Mouse (Mus musculus) retina, adult 2 months (tissue): ENCODE data around the gene Gpalpp1.

Experiments
- DNase-seq: peaks from one replicate; pipeline ENCODE4 v3.0.0-alpha.2; 2012; ENCODE audit warnings: low read depth, low spot score

The Gpalpp1 gene

DNA sequence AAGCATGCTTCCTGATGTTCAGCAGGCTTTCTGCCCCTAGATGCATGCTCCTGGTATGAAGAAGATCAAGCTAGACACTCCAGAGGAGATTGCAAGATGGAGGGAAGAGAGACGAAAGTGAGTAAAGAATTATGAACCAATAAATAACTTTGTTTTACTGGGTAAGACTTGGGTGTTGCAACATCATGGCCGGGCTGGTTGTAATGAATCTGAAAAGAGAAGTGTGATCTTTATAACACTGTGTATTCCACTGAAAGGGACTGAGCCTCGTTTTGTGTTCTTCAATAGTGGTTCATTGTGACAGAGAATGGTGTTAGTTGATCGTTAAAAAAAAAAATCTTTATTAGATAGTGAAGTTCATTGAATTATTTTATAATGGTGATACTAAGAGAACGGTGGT, 5.2 kb upstream of the Gpalpp1 start:
- DNase-seq = no peak

DNA sequence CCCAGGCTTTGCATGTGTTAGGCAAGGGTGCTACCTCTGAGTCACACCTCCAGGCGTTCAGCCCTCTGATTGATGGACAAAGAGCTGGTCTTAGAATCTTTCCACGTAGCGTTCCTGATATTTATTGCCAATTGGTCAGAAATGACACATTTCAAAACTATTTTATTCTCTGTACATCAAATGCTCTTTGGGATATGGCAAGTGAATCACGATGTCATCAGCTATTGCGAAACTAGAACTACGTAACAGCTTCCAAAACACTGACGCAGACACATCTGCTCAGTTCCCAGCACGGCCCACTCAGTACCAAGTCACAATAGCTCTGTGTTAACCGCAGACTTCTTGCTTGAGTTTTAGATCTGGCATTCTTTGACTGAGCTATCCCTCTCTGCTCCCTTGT, 11.0 kb downstream of the Gpalpp1 start:
- DNase-seq = no peak

DNA sequence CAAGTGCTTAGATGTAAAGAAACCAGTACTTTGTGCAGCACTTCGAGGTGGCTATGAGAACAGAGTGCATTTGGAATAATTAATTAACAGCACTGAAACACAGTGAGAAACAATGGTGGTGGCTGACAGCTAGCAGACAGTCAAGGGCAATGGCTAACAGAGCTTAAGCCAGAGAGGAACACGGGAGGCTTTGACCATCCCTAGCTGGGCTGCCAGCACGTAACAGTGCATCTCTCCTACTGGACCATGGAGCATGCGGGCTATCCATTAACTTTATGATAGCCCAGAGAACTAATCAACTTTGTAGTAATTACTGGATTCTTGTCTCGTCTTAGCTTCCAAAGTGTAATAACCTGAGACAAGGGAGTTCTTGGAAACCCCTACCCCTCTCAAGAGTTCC, 12.7 kb downstream of the Gpalpp1 start:
- no peak for DNase-seq

DNA sequence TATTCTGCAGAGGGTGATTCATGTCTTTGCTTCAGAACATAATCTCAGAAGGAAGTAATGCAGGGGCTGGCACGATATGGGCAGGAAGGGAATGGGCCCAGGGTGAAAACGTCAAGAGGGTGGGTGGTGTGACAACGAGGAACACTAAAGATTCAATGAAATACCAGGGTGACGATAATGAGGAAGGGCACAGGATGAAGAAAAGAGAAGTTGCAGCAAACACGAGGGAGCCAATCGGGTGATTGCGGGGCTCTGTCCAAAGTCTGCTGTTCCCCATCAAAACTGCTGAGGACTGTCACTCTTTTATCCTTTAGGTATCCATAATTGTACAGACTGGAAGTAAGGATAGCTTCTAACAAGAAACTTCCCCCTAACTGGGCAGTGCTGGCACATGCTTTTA, 13.3 kb downstream of the Gpalpp1 start:
- no peak for DNase-seq

DNA sequence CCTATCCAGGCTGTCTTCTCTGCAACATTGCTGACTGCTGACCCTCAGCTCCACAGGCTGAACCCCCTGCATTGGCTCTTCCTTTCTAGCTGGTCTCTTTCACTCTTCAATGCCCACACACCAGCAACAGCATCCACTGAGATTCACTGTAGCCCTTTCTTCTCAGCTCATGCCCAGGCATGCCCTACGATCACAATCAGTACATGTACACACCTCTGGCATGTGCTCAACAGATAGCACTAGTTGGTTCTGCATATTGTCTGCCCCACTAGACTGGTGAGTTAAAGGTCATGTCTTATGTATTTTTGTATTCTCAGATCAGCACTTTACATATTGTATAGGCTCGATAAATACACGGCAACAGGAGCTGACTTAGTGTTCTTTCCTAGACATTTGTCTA, 26.4 kb downstream of the Gpalpp1 start:
- no peak for DNase-seq

DNA sequence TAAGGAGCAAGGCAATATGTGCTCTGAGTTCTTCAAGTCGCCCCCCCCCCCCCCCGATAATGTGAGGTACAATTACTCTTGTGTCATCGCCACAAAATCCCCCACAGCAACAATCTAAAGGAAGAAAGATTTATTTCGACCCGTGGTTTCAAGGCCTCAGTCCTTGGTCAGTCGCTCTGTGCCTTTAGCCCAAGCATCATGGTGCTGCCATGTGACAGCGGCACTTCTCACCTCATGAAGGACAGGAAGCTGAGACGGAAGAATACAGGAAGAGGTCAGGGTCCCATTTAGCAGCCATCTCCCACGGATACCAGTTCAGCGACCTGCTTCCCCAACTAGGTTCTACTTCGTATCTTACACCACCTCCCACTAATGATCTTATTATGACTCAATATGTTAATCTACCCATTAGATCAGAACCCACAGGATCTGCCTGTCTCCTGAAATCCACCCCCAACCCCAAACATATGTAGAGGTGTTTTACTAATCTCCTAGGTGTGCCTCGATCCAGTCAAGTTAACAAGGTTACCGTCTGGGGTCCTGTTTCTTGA, 28.4 kb downstream of the Gpalpp1 start:
- DNase-seq = no peak

DNA sequence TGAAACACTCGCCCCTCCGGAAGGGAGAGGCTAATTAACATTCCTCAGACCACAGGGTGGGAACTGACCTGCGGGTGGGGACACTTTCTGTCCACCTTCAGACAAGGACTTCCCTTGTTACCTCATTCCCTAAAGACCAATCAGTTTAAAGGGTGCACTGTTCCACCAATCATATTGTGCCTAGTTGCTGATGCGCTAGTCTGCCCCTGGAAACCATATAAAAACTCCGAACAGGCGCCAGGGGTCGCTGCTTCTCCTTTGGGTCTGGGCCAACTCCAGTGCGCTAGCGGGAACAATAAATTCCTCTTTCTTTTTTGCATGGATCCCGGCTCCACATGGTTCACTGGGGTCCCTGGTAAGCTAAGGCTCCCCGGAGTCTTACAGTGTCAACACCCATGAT, 29.1 kb downstream of the Gpalpp1 start:
- no peak for DNase-seq

DNA sequence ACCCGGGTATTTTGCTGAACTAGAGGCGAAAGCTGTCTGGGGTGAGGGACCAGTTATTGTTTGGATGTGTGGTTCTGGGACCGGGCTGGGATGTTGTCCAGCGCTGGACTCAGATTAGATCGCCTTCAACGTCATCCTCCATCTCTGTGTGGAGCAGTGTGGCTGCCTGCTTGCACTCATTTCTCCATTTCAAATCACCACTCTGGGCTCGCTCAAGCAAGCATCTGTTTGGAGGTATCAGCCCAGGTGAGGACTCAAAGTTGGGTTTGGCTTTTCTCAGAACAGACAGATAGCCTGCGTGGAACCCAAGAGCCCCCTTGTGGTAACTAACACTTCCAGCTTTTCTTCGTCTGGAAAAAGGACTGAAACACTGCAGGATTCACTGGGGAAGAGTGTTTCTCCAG, 33.5 kb downstream of the Gpalpp1 start:
- peak; percentile 30 for DNase-seq

DNA sequence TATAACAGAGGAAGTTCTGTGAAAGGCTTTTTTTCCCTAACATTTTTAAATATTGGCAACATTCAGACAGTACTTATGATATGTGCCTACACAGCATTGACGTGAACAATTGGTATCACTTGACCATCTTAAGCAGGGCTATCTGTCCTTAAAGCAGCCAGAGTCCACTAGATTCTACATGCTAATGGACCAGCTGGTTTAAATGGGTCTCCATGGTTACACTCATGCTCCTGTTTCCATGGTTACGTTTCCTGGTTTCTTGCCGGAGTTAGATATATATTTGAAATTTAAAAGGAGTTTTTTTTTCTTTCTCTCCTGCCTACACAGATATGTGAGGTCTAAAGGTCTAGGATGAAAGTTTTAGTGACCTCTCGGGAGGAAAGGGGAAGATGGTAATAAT, 34.0 kb downstream of the Gpalpp1 start:
- DNase-seq = no peak

DNA sequence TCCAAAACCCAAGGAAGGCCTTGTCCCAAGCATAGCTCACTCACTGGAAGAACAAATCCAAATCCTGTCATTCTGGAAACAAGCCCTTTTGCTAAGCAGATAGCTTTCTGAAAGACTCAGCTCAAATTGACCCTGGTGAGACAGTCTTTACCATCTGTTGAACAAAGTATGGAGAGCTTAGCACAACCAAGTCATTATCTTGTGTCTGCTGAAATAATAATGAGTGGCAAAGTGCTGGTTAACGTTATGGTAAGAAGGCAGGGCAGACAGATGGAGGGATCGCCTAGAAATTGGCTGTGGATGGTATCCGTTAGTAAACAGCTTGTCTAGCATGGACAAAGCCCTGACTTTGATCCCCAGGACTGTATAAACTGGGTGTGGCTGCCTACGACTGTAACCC, 34.8 kb downstream of the Gpalpp1 start:
- no peak for DNase-seq

DNA sequence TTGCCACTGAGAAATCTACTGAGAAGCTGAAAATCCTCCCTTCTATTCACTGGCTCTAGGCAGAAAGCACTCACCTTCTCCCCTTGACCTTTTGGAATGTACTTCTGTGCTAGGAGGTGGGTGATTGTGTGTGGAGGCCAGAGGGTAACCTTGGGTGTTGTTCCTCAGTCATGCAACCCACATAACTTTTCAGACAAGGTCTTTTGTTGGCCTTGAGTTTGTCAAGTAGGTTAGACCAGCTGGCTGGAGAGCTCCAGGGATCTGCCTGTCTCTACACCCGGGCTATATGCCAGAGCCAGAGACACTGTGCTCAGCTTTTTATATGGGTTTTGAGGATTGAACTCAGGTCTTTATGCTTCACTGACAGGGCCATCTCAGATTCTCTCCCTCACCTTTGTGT, 36.4 kb downstream of the Gpalpp1 start:
- DNase-seq = no peak

DNA sequence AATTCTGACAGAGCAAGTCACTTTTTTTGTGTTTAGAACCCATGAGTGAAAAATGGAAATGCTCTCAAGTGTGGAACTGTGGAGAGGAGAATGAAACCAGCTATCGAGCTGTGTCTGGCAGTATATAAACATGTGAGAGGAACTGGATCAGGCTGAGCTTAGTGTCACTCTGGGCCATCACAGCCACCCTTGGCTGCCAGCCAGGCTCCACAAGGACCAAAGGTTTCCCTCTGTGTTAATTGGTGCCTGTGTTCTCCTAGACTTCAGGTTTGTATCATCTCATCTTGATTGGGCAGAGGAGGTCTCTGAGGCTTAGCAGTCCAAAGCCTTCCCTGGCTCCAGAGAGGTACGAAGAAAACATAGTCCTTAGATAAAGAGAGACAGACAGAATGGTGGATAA, 37.9 kb downstream of the Gpalpp1 start:
- DNase-seq = no peak

DNA sequence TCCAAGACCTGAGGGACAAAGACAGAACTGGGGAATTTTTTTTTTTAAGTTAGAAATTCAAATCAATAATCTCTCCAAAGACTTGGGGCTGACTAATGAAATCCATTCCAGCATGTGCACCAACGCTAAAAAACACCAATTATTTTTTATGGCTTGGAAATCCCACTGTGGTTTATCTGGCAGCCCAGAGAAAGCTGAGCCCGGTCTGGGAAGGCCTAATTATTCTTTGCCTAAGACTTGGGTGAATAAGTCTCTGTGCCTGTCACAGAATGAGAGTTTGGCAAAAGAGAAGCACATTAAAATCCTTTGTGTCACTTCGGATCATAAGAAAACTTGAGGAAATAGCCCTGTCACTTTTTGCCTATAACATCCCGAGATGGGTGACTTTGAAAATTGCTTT, 41.3 kb downstream of the Gpalpp1 start:
- no peak for DNase-seq

DNA sequence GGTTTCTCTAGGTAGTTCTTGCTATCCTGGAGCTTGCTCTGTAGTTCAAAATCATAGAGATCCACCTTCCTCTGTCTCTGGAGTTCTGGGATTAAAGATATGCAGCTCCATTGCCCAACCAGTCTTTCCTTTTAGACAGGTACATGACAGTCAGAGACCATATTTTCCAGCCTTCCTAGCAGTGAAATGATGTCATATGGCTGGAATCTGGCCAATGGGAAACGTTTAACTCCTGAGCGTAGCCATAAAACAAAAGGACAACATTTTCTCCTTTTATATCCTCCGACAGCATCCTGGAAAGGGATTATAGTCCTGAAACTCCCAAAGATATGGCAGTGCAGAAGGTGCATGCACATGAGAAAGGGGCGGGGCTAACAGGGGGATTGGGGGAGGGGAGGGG, 42.3 kb downstream of the Gpalpp1 start:
- DNase-seq = no peak

DNA sequence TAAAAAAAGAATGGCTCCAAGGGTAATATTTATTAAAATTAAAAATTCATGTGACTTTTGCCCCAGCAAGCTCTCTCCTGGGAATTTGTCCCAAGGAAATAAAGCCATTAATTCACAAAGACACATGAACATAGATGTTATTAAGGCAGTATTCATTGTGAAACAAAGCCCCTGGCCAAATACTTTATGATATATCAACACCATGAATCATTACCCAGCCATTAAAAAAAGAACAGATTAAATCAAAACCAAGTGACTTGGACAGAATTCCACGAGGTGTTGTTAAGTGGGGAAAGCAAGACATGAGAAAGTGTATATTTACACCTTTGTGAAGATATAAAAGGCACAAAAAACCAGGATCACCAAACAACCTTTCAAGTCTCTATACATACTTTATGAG, 43.3 kb downstream of the Gpalpp1 start:
- no peak for DNase-seq

DNA sequence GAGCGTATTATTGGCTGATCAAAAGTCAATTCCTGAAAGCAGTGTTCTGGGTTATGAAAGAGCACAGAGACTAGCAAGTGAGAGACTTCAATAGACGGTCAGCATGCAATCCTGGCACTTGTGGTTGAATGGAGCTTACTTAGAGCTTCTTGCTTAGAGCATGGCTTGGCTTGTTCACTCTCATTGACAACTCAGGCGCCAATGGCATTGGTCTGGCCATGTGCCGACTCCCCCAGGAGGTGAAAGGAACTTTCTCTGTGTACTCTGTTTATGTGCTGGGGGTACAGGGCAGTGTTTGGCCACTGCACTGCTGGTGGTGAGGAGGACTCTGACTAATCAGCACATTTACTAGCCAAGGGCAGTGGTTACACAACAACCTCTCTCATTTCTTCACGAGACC, 51.1 kb downstream of the Gpalpp1 start:
- no peak for DNase-seq

DNA sequence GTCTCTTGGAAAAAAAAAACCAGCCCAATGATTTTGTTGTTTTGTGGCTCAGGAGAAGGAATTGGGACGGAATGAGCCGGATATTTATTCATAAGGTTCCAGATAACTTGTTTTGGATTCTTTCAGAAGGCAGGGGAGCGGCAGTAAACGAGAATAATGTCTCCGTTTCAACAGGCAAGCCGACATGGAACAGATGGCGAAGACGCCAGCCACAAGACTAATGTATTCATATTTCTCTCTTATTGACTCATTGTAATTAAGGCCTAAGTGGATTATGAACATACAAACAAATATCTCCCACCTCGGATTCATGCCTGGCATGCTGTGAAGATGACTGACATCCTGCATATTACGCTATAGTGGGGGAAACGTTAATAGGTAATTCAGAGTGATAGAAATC, 56.8 kb downstream of the Gpalpp1 start:
- DNase-seq = no peak

DNA sequence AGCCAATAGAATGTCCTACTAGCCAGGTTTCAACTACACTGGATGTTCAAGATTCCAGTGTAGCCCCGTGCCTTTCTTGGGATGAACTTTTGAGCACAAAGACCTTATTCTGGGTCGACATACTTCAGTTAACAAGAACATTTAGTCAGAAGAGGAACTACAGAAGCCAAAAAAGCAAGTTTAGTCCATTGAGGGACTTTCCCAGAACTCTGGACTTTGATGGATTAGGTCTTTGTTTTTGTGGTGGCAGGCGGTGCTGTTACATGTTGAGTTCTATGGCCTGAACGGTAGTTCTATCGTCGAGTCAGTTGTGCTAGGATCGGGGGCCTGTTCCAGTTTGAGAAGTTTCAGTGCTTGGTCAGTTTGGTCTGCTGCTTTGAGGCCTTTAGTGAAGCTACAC, 58.6 kb downstream of the Gpalpp1 start:
- no peak for DNase-seq

DNA sequence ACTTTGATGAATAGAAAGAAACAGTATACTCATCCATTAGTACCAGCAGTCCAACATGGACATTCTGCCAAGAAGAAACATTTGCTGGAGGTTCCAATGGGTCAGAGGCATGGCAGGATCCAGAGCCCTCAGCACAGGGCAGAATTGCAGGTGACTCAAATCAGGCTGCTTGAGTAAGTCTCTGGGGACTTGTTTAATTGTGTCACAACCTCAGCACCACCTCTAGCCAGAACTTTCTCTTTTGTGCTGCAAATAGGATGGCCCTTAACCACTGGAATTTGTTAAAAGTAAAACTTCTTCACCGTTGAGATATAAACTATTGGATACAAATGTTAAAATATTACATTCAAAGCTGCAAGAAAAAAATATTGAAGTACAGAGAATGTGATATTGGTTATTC, 64.8 kb downstream of the Gpalpp1 start:
- DNase-seq = no peak

DNA sequence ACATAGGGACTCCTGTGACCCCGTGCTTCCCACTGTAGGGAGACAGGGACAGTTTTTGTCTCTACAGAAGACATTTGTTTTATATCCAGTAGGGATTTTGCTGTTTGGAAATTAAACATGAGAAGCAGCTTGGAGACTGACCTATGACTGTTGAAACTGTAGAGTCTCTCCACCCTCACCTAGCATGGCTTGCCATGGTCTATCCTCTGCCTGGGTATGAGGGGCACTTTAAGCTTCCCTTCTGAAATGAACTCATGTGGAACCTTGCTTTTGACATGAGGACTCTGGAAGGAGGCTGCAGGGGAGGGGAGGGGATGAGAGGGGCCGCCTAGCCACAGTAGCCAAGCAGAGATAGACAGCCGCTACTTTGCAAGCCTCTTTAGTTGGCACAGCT, 66.4 kb downstream of the Gpalpp1 start:
- DNase-seq = no peak

DNA sequence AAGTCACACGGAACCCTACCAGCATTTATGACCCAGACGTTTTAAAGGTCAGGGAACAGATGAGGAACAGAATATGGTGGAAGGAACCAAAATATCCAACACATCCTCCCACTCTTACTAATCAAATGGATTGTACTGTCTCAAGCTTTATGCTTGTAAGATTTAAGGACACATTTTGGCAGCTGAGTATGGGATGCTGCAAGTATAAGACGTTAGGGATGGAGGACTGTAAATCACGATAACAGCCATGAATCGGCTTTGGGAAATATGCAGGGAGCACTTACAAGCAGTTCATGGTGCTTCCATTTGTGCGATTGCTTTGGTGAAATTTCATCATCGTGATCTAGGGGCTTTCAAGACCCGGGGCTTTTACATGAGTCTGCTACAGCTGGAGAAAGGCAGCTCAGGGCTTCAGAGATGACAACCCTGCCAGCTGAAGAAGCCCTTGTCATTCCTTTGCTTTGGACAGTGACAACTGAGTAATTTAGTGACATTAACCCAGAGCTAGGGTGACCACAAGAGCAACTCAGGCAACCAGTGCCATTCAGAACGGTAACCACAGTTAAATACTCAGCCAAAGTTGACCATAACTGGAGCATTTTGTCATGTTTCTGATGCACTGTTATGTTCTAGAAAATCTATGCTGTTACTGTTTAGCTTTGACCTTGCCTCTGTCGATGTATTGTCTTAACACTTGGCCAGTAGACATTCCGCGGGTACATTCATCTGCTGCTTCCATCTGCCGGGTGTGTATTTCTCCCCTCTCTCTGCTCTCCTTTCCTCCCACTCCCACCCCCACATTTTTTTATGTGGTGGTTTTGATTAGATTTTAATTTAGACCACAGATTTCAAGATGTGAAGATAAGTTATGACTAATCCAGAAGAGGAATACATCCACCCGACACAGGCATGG, 67.1 kb downstream of the Gpalpp1 start:
- DNase-seq = no peak
